Mouse (Mus musculus): ENCODE data around the gene Pdxdc1. TPM values are rescaled to one million over a fixed set of nuclear protein-coding genes. Genes with fewer than 3 reads are reported as not detected.

The Pdxdc1 gene
- polyA plus RNA-seq, 2 experiments: 105 to 109 TPM

DNA sequence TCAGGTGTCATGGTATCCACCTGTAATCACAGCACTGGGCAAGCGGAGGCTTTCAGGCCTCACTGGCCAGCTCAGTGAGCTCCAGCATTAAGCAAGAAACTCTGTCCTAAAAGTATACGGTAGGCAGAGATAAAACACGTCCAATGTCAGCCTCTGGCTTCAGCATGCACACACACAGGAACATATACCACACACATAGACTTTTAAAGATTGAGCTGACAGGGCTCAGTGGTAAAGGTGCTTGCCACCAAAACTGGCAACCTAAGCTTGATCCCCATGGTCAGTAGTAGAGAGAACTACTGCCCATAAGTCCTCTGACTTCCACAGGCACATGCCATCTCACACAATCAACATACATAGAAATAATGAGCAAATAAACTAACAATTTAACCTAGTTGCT lies 62.0 kb downstream of the Pdxdc1 start:
- H3K4me2 ChIP-seq (replicated peaks; ENCODE audit: low read depth, low read length, severe bottlenecking): no peak overlapping the region
- DNase-seq (ENCODE audit: low spot score): no peak
- TF ChIP-seq POLR2A (IDR thresholded peaks at IDR 0.05; ENCODE audit: borderline replicate concordance, extremely low read depth, insufficient read depth, insufficient read length): no peak
- no peaks in the 10 kb centered on the region for H3K9me3 ChIP-seq (ENCODE audit: control insufficient read depth, low read length)
- H3K9ac ChIP-seq (ENCODE audit: low read depth, low read length, severe bottlenecking): no peak overlapping the region
- H3K27ac ChIP-seq (replicated peaks; ENCODE audit: low read depth, low read length): no peak overlapping the region
- WGBS: 87% methylated on average over 3 of the region's 3 CpGs
- no peak for ATAC-seq (ENCODE audit: low FRiP score, low read depth)
- no peaks in the 10 kb centered on the region for H3K4me1 ChIP-seq (ENCODE audit: control insufficient read depth, insufficient read depth, low read length)
- no peak overlapping the region for H3K4me3 ChIP-seq (replicated peaks; ENCODE audit: low read length)
- H3K36me3 ChIP-seq (ENCODE audit: control insufficient read depth, insufficient read depth, low read length): peaks cover 89% of the 10 kb centered on the region
- no peaks in the 10 kb centered on the region for H3K27me3 ChIP-seq (ENCODE audit: control insufficient read depth, insufficient read depth, low read length)

DNA sequence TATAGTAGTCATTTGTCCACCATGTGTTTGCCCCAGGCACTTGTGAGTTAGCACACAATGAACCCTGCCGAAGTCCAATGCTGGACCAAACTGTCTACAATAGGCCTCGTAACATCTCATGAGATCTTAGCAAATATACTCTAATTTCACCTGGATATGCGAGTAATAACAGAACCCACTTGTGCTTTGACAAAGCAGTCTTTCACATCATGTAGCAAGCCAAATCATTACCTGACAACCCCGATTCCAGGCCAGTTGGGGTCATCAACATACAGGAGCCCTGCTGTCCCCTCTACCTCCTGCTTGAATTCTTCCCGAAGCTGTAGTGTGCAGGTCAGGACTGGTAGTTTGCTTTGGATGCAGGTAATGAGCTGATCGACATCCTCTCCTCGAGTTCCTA lies 62.9 kb downstream of the Pdxdc1 start:
- Histone ChIP-seq H3K4me2 (replicated peaks; ENCODE audit: low read depth, low read length, severe bottlenecking) (no peak overlapping the region), H3K9ac (ENCODE audit: low read depth, low read length, severe bottlenecking) (no peak overlapping the region), H3K9me3 (ENCODE audit: control insufficient read depth, low read length) (no peaks in the 10 kb centered on the region), H3K4me3 (replicated peaks; ENCODE audit: low read length) (no peak overlapping the region), H3K27ac (replicated peaks; ENCODE audit: low read depth, low read length) (no peak overlapping the region), H3K36me3 (ENCODE audit: control insufficient read depth, insufficient read depth, low read length) (peaks cover 92% of the 10 kb centered on the region), H3K4me1 (ENCODE audit: control insufficient read depth, insufficient read depth, low read length) (no peaks in the 10 kb centered on the region), H3K27me3 (ENCODE audit: control insufficient read depth, insufficient read depth, low read length) (no peaks in the 10 kb centered on the region)
- 90% methylated on average over 7 of the region's 7 CpGs for WGBS
- no peak for ATAC-seq (ENCODE audit: low FRiP score, low read depth)
- TF ChIP-seq POLR2A (IDR thresholded peaks at IDR 0.05; ENCODE audit: borderline replicate concordance, extremely low read depth, insufficient read depth, insufficient read length): no peak
- no peak for DNase-seq (ENCODE audit: low spot score)

DNA sequence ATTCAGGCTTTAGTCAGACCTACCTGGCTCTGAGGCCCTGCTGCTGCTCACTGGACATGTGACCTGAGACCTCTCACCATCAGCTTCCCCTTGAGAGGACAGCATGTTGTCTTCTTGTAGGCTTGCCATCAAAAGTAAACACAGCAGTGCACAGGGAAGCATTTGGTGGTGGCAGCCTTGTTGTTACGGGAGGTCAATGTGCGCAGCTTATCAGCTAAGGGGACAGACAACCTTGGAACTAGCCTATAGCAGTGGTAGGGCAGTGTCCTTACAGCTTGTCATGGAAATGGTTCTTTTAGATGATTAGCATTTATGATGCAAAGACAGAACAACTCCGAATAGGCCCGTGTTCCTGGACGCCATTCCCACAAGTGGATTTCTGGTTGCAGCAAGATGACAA lies 68.5 kb downstream of the Pdxdc1 start:
- TF ChIP-seq POLR2A (IDR thresholded peaks at IDR 0.05; ENCODE audit: borderline replicate concordance, extremely low read depth, insufficient read depth, insufficient read length): no peak
- no peak overlapping the region for H3K9ac ChIP-seq (ENCODE audit: low read depth, low read length, severe bottlenecking)
- peaks cover 99% of the 10 kb centered on the region for H3K36me3 ChIP-seq (ENCODE audit: control insufficient read depth, insufficient read depth, low read length)
- no peak overlapping the region for H3K27ac ChIP-seq (replicated peaks; ENCODE audit: low read depth, low read length)
- DNase-seq (ENCODE audit: low spot score) (no peak), ATAC-seq (ENCODE audit: low FRiP score, low read depth) (no peak)
- no peak overlapping the region for H3K4me3 ChIP-seq (replicated peaks; ENCODE audit: low read length)
- no peaks in the 10 kb centered on the region for H3K27me3 ChIP-seq (ENCODE audit: control insufficient read depth, insufficient read depth, low read length)
- H3K4me2 ChIP-seq (replicated peaks; ENCODE audit: low read depth, low read length, severe bottlenecking): no peak overlapping the region
- WGBS: 98% methylated on average over 5 of the region's 5 CpGs
- no peaks in the 10 kb centered on the region for H3K9me3 ChIP-seq (ENCODE audit: control insufficient read depth, low read length)
- H3K4me1 ChIP-seq (ENCODE audit: control insufficient read depth, insufficient read depth, low read length): no peaks in the 10 kb centered on the region

DNA sequence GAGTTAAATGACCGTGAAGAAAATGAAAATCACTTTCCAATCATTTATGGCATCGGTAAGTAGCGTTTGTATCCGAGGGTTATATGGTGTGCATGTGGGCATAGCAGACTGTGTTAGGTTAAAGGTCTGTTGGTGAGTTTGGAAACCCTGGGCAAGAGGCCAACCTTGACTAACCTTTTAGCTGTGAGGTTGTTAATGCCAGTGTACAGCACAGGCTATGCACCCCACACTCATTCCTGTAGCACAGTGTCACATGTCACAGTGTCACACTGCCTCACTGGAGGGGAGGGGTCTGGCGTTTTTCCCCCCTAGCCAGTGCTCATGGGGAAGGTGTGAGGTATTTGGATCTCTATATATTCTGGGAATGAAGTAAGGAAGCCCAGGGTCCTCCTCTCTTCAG lies 71.3 kb downstream of the Pdxdc1 start:
- H3K27ac ChIP-seq (replicated peaks; ENCODE audit: low read depth, low read length): no peak overlapping the region
- 89% methylated on average over 5 of the region's 5 CpGs for WGBS
- no peak for TF ChIP-seq POLR2A (IDR thresholded peaks at IDR 0.05; ENCODE audit: borderline replicate concordance, extremely low read depth, insufficient read depth, insufficient read length)
- ATAC-seq (ENCODE audit: low FRiP score, low read depth) (no peak), DNase-seq (ENCODE audit: low spot score) (no peak)
- H3K9me3 ChIP-seq (ENCODE audit: control insufficient read depth, low read length): no peaks in the 10 kb centered on the region
- peaks cover 96% of the 10 kb centered on the region for H3K36me3 ChIP-seq (ENCODE audit: control insufficient read depth, insufficient read depth, low read length)
- no peaks in the 10 kb centered on the region for H3K27me3 ChIP-seq (ENCODE audit: control insufficient read depth, insufficient read depth, low read length)
- H3K4me3 ChIP-seq (replicated peaks; ENCODE audit: low read length): no peak overlapping the region
- H3K4me2 ChIP-seq (replicated peaks; ENCODE audit: low read depth, low read length, severe bottlenecking): no peak overlapping the region
- no peak overlapping the region for H3K9ac ChIP-seq (ENCODE audit: low read depth, low read length, severe bottlenecking)
- H3K4me1 ChIP-seq (ENCODE audit: control insufficient read depth, insufficient read depth, low read length): no peaks in the 10 kb centered on the region

DNA sequence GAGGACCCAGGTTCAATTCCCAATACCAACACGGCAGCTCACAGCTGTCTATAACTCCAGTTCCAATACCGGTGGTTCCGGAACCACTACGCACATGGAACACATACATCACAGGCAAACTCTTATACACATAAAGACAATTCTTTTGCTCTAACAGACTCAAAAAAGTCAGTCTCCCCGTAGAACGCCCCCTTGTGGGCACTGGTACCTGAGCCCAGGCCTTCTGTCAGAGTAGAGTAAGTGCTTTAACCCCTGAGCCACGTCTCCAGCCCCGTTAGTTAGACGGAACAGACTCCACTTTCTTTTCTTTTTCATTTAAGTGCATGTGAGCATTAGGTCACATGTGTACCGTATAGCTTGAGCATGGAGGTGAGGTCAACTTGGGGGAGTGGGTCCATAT lies 72.5 kb downstream of the Pdxdc1 start:
- Histone ChIP-seq H3K27me3 (ENCODE audit: control insufficient read depth, insufficient read depth, low read length) (no peaks in the 10 kb centered on the region), H3K36me3 (ENCODE audit: control insufficient read depth, insufficient read depth, low read length) (peaks cover 85% of the 10 kb centered on the region), H3K4me1 (ENCODE audit: control insufficient read depth, insufficient read depth, low read length) (no peaks in the 10 kb centered on the region), H3K9me3 (ENCODE audit: control insufficient read depth, low read length) (no peaks in the 10 kb centered on the region), H3K4me2 (replicated peaks; ENCODE audit: low read depth, low read length, severe bottlenecking) (no peak overlapping the region), H3K9ac (ENCODE audit: low read depth, low read length, severe bottlenecking) (no peak overlapping the region), H3K4me3 (replicated peaks; ENCODE audit: low read length) (no peak overlapping the region), H3K27ac (replicated peaks; ENCODE audit: low read depth, low read length) (no peak overlapping the region)
- WGBS: 89% methylated on average over 10 of the region's 10 CpGs
- ATAC-seq (ENCODE audit: low FRiP score, low read depth): no peak
- no peak for TF ChIP-seq POLR2A (IDR thresholded peaks at IDR 0.05; ENCODE audit: borderline replicate concordance, extremely low read depth, insufficient read depth, insufficient read length)
- no peak for DNase-seq (ENCODE audit: low spot score)

DNA sequence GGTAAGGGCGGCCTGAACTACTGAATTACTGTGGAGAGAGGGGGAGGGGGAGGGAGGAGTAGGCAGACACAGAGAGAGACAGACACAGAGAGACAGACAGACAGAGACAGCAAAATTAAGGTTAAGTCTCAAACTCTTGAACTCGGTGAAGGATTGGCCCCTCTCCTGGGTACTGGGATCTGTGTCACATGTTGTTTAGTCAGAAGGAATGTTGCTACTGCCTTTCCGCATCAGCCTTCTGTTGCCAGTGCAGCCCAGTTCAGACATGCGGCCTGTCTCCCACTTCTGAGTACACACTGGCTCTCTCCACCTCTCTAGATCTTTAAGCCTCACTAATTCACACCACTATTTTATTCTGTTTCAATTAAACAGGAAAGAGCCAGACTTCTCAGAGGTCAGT lies 76.4 kb downstream of the Pdxdc1 start:
- Histone ChIP-seq H3K4me3 (replicated peaks; ENCODE audit: low read length) (no peak overlapping the region), H3K27me3 (ENCODE audit: control insufficient read depth, insufficient read depth, low read length) (no peaks in the 10 kb centered on the region)
- ATAC-seq (ENCODE audit: low FRiP score, low read depth): no peak

More for the DNA sequence above, 76.4 kb downstream of the Pdxdc1 start:
- 73% methylated on average over 4 of the region's 4 CpGs for WGBS
- H3K4me1 ChIP-seq (ENCODE audit: control insufficient read depth, insufficient read depth, low read length): no peaks in the 10 kb centered on the region
- no peaks in the 10 kb centered on the region for H3K9me3 ChIP-seq (ENCODE audit: control insufficient read depth, low read length)
- no peak overlapping the region for H3K9ac ChIP-seq (ENCODE audit: low read depth, low read length, severe bottlenecking)
- no peak overlapping the region for H3K4me2 ChIP-seq (replicated peaks; ENCODE audit: low read depth, low read length, severe bottlenecking)
- no peak overlapping the region for H3K27ac ChIP-seq (replicated peaks; ENCODE audit: low read depth, low read length)
- DNase-seq (ENCODE audit: low spot score): no peak
- H3K36me3 ChIP-seq (ENCODE audit: control insufficient read depth, insufficient read depth, low read length): peaks cover 46% of the 10 kb centered on the region
- TF ChIP-seq POLR2A (IDR thresholded peaks at IDR 0.05; ENCODE audit: borderline replicate concordance, extremely low read depth, insufficient read depth, insufficient read length): no peak

Measured in limb, embryonic 14.5 days (tissue).